Mouse (Mus musculus): ENCODE data around the gene Luc7l2.

DNA sequence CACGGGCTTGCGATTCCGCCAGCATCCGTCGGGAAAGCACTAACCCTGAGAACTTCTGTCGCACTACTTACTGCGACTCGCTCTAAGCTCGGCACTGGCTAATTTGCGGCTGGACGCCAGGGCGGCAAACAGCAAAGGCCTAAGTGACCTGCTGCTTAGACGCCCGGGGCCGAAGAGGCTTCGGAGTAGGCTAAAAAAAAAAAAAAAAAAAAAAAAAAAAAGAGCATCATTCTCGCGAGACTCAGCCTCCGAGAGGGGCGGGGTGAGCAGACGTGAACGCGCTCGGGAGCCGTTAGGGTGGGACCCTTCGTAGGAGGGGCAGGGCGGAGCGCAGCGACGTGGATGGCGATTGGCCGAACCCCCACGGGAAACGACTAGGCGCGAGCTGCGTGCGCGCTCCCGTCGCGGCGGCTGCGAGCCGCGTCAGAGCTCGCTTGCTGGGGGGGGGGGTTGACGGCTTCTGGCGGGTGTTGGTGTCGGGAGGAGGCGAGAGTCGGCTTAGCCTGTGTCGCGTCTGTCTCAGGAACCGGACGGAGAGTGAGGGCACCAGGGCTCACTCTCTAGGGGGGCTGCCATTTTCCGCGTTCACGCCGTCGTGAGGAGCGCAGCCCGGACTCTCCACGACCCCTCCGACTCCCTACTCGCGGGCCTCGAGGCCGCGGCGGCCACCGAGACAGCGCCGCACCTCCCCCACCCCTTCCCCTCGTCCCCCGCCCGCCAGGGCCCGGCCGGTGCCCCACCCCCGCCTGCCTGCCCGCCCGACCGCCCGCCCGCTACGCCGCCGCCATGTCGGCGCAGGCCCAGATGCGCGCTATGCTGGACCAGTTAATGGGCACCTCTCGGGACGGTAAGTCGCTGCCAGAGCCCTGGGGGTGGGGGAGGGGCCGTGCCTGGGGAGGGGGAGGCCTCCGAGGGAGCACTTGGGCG is at the start of gene Luc7l2:
- TF ChIP-seq CTCF (IDR thresholded peaks at IDR 0.05; ENCODE audit: extremely low read depth, insufficient read depth, insufficient read length, insufficient replicate concordance) (no peak), POLR2A (IDR thresholded peaks at IDR 0.05; ENCODE audit: low read depth, low read length) (peak; percentile 78)
